Mouse (Mus musculus) CH12.LX (cell line): ENCODE measurements at regions not wholly inside any gene's neighbourhood (a gene's known extent, or its start where the extent isn't known, plus 50 kb on each side); places are given as distances from the start of the nearest gene placed in this dataset.

Source experiments
- CTCF ChIP-seq, 2 experiments: IDR thresholded peaks in 1 of 2; conservative IDR thresholded peaks in 1 of 2; 2 replicates each; pipeline ENCODE4 v1.5.1; 2011 to 2012; ENCODE audit warnings: low read depth in 2 of 2, low read length in 2 of 2, improper control_type of control experiment in 1 of 2, inconsistent platforms in 1 of 2, mild to moderate bottlenecking in 1 of 2, moderate library complexity in 1 of 2
- MAFK ChIP-seq: IDR thresholded peaks from 2 replicates; pipeline ENCODE4 v1.6.1; 2011; ENCODE audit warnings: low read length, improper control_type of control experiment; ENCODE audit not compliant: insufficient replicate concordance
- MEF2A ChIP-seq: IDR thresholded peaks from 2 replicates; pipeline ENCODE4 v1.6.1; 2014; ENCODE audit warnings: low read depth, mild to moderate bottlenecking, inconsistent platforms, low read length, improper control_type of control experiment, borderline replicate concordance
- POLR2A ChIP-seq: IDR thresholded peaks from 2 replicates; pipeline ENCODE4 v1.6.1; 2011; ENCODE audit warnings: low read depth, mild to moderate bottlenecking, improper control_type of control experiment, low read length
- RCOR1 ChIP-seq: conservative IDR thresholded peaks from 2 replicates; pipeline ENCODE4 v1.6.1; 2012; ENCODE audit warnings: low read depth, mild to moderate bottlenecking, inconsistent platforms, low read length, improper control_type of control experiment
- ZKSCAN1 ChIP-seq: IDR thresholded peaks from 2 replicates; pipeline ENCODE4 v1.6.1; 2012; ENCODE audit warnings: low read depth, inconsistent platforms, low read length, improper control_type of control experiment, borderline replicate concordance

GRCm38 (mm10) chr3:100366884-100367840 is 122.0 kb downstream of the Tent5c start:
- TF ChIP-seq CTCF (conservative IDR thresholded peaks at IDR 0.05 in 1 of 2, IDR thresholded peaks at IDR 0.05 in 1 of 2; ENCODE audit: low read depth in 2 of 2, low read length in 2 of 2) (no peak), RCOR1 (no peak), ZKSCAN1 (no peak), POLR2A (no peak), MEF2A (no peak), MAFK (no peak)
